Mouse (Mus musculus): ENCODE results near the gene Hnrnph1. TPM values are rescaled to one million over a fixed set of nuclear protein-coding genes. Genes with fewer than 3 reads are reported as not detected.

Gene Hnrnph1
- polyA plus RNA-seq, 1 experiment from 2014 or later: 241 TPM

- Histone ChIP-seq H3K4me1 (ENCODE audit: control insufficient read depth in 2 of 2, insufficient read depth in 2 of 2, low read length in 2 of 2) (no peaks in the 10 kb centered on the region), H3K4me2 (ENCODE audit: low read length) (no peak overlapping the region), H3K9ac (ENCODE audit: low read length) (no peak overlapping the region), H3K9me3 (ENCODE audit: control insufficient read depth, low read length) (no peaks in the 10 kb centered on the region), H3K27me3 (ENCODE audit: control insufficient read depth, insufficient read depth, low read length) (0 out of 2 replicates have a peak, but pooled peaks cover 4% of the 10 kb centered on the region), H3K36me3 (ENCODE audit: control insufficient read depth, insufficient read depth, low read length) (no peaks in the 10 kb centered on the region), H3K4me3 (ENCODE audit: control insufficient read depth in 1 of 2, insufficient read depth in 1 of 2, low read depth in 1 of 2, low read length in 2 of 2) (no peak overlapping the region), H3K27ac (replicated peaks in 1 of 2; ENCODE audit: control insufficient read depth in 1 of 2, insufficient read depth in 1 of 2, low read depth in 2 of 2, low read length in 2 of 2) (no peak overlapping the region)
- 5% methylated on average over 4 of the region's 4 CpGs for WGBS
- no peak for ATAC-seq (ENCODE audit: insufficient number of reproducible peaks, insufficient read depth, low FRiP score, low read depth)
These were observed 12.2 kb upstream of the Hnrnph1 start for GRCm38 (mm10) chr11:50364548-50364947.

GRCm38 (mm10) chr11:50365322-50365721 lies 11.5 kb upstream of the Hnrnph1 start:
- no peaks in the 10 kb centered on the region for H3K4me1 ChIP-seq (ENCODE audit: control insufficient read depth in 2 of 2, insufficient read depth in 2 of 2, low read length in 2 of 2)
- H3K9me3 ChIP-seq (ENCODE audit: control insufficient read depth, low read length): no peaks in the 10 kb centered on the region
- no peak for ATAC-seq (ENCODE audit: insufficient number of reproducible peaks, insufficient read depth, low FRiP score, low read depth)
- no peaks in the 10 kb centered on the region for H3K36me3 ChIP-seq (ENCODE audit: control insufficient read depth, insufficient read depth, low read length)
- no peak overlapping the region for H3K4me2 ChIP-seq (ENCODE audit: low read length)
- H3K9ac ChIP-seq (ENCODE audit: low read length): no peak overlapping the region
- H3K4me3 ChIP-seq (ENCODE audit: control insufficient read depth in 1 of 2, insufficient read depth in 1 of 2, low read depth in 1 of 2, low read length in 2 of 2): no peak overlapping the region
- H3K27ac ChIP-seq (replicated peaks in 1 of 2; ENCODE audit: control insufficient read depth in 1 of 2, insufficient read depth in 1 of 2, low read depth in 2 of 2, low read length in 2 of 2): no peak overlapping the region
- 0 out of 2 replicates have a peak, but pooled peaks cover 4% of the 10 kb centered on the region for H3K27me3 ChIP-seq (ENCODE audit: control insufficient read depth, insufficient read depth, low read length)

GRCm38 (mm10) chr11:50367531-50367930 lies 9.3 kb upstream of the Hnrnph1 start:
- Histone ChIP-seq H3K27me3 (ENCODE audit: control insufficient read depth, insufficient read depth, low read length) (no peaks in the 10 kb centered on the region), H3K4me1 (ENCODE audit: control insufficient read depth in 2 of 2, insufficient read depth in 2 of 2, low read length in 2 of 2) (peaks cover 0 to 4% of the 10 kb centered on the region in 2 experiments; a peak in 2 of 4 replicates), H3K4me3 (ENCODE audit: control insufficient read depth in 1 of 2, insufficient read depth in 1 of 2, low read depth in 1 of 2, low read length in 2 of 2) (no peak overlapping the region), H3K4me2 (ENCODE audit: low read length) (no peak overlapping the region), H3K9ac (ENCODE audit: low read length) (no peak overlapping the region), H3K27ac (replicated peaks in 1 of 2; ENCODE audit: control insufficient read depth in 1 of 2, insufficient read depth in 1 of 2, low read depth in 2 of 2, low read length in 2 of 2) (no peak overlapping the region), H3K36me3 (ENCODE audit: control insufficient read depth, insufficient read depth, low read length) (no peaks in the 10 kb centered on the region), H3K9me3 (ENCODE audit: control insufficient read depth, low read length) (no peaks in the 10 kb centered on the region)
- WGBS: 87% methylated on average over 9 of the region's 9 CpGs
- ATAC-seq (ENCODE audit: insufficient number of reproducible peaks, insufficient read depth, low FRiP score, low read depth): no peak

- H3K36me3 ChIP-seq (ENCODE audit: control insufficient read depth, insufficient read depth, low read length): no peaks in the 10 kb centered on the region
- no peak overlapping the region for H3K4me3 ChIP-seq (ENCODE audit: control insufficient read depth in 1 of 2, insufficient read depth in 1 of 2, low read depth in 1 of 2, low read length in 2 of 2)
- WGBS: 86% methylated on average over 5 of the region's 5 CpGs
- peaks cover 0 to 4% of the 10 kb centered on the region in 2 experiments; a peak in 2 of 4 replicates for H3K4me1 ChIP-seq (ENCODE audit: control insufficient read depth in 2 of 2, insufficient read depth in 2 of 2, low read length in 2 of 2)
- H3K27me3 ChIP-seq (ENCODE audit: control insufficient read depth, insufficient read depth, low read length): no peaks in the 10 kb centered on the region
- no peak overlapping the region for H3K27ac ChIP-seq (replicated peaks in 1 of 2; ENCODE audit: control insufficient read depth in 1 of 2, insufficient read depth in 1 of 2, low read depth in 2 of 2, low read length in 2 of 2)
- no peak overlapping the region for H3K4me2 ChIP-seq (ENCODE audit: low read length)
- no peak for ATAC-seq (ENCODE audit: insufficient number of reproducible peaks, insufficient read depth, low FRiP score, low read depth)
- no peak overlapping the region for H3K9ac ChIP-seq (ENCODE audit: low read length)
- H3K9me3 ChIP-seq (ENCODE audit: control insufficient read depth, low read length): no peaks in the 10 kb centered on the region
These were observed 7.4 kb upstream of the Hnrnph1 start for GRCm38 (mm10) chr11:50369360-50369911.

- Histone ChIP-seq H3K9ac (ENCODE audit: low read length) (peak overlapping the region; percentile 79), H3K27ac (replicated peaks in 1 of 2; ENCODE audit: control insufficient read depth in 1 of 2, insufficient read depth in 1 of 2, low read depth in 2 of 2, low read length in 2 of 2) (no peak overlapping the region; a peak in 1 of 4 replicates), H3K27me3 (ENCODE audit: control insufficient read depth, insufficient read depth, low read length) (no peaks in the 10 kb centered on the region), H3K4me3 (ENCODE audit: control insufficient read depth in 1 of 2, insufficient read depth in 1 of 2, low read depth in 1 of 2, low read length in 2 of 2) (peak overlapping the region in 1 of 2 experiments; percentile 44; a peak in 1 of 4 replicates), H3K9me3 (ENCODE audit: control insufficient read depth, low read length) (no peaks in the 10 kb centered on the region), H3K4me1 (ENCODE audit: control insufficient read depth in 2 of 2, insufficient read depth in 2 of 2, low read length in 2 of 2) (peaks cover 2 to 4% of the 10 kb centered on the region in 2 experiments), H3K36me3 (ENCODE audit: control insufficient read depth, insufficient read depth, low read length) (no peaks in the 10 kb centered on the region), H3K4me2 (ENCODE audit: low read length) (peak overlapping the region; percentile 76)
- no peak for ATAC-seq (ENCODE audit: insufficient number of reproducible peaks, insufficient read depth, low FRiP score, low read depth)
- WGBS: 64% methylated on average over 4 of the region's 4 CpGs
These were observed 5.8 kb upstream of the Hnrnph1 start for GRCm38 (mm10) chr11:50370969-50371368.

- Histone ChIP-seq H3K9ac (ENCODE audit: low read length) (peak overlapping the region; percentile 79), H3K27ac (replicated peaks in 1 of 2; ENCODE audit: control insufficient read depth in 1 of 2, insufficient read depth in 1 of 2, low read depth in 2 of 2, low read length in 2 of 2) (peak overlapping the region in 1 of 2 experiments; percentile 78; a peak in 3 of 4 replicates), H3K27me3 (ENCODE audit: control insufficient read depth, insufficient read depth, low read length) (no peaks in the 10 kb centered on the region), H3K4me2 (ENCODE audit: low read length) (peak overlapping the region; percentile 76), H3K4me3 (ENCODE audit: control insufficient read depth in 1 of 2, insufficient read depth in 1 of 2, low read depth in 1 of 2, low read length in 2 of 2) (peak overlapping the region; percentile 44 to 70), H3K36me3 (ENCODE audit: control insufficient read depth, insufficient read depth, low read length) (no peaks in the 10 kb centered on the region), H3K4me1 (ENCODE audit: control insufficient read depth in 2 of 2, insufficient read depth in 2 of 2, low read length in 2 of 2) (peaks cover 6 to 7% of the 10 kb centered on the region in 2 experiments), H3K9me3 (ENCODE audit: control insufficient read depth, low read length) (no peaks in the 10 kb centered on the region)
- no peak for ATAC-seq (ENCODE audit: insufficient number of reproducible peaks, insufficient read depth, low FRiP score, low read depth)
- 2% methylated on average over 18 of the region's 18 CpGs for WGBS
These were observed 5.4 kb upstream of the Hnrnph1 start for GRCm38 (mm10) chr11:50371399-50371841.

GRCm38 (mm10) chr11:50371911-50372310 lies 4.9 kb upstream of the Hnrnph1 start:
- Histone ChIP-seq H3K4me1 (ENCODE audit: control insufficient read depth in 2 of 2, insufficient read depth in 2 of 2, low read length in 2 of 2) (peaks cover 8 to 9% of the 10 kb centered on the region in 2 experiments), H3K9me3 (ENCODE audit: control insufficient read depth, low read length) (no peaks in the 10 kb centered on the region), H3K36me3 (ENCODE audit: control insufficient read depth, insufficient read depth, low read length) (no peaks in the 10 kb centered on the region), H3K9ac (ENCODE audit: low read length) (no peak overlapping the region), H3K4me2 (ENCODE audit: low read length) (peak overlapping the region; percentile 76), H3K27me3 (ENCODE audit: control insufficient read depth, insufficient read depth, low read length) (no peaks in the 10 kb centered on the region), H3K27ac (replicated peaks in 1 of 2; ENCODE audit: control insufficient read depth in 1 of 2, insufficient read depth in 1 of 2, low read depth in 2 of 2, low read length in 2 of 2) (no peak overlapping the region), H3K4me3 (ENCODE audit: control insufficient read depth in 1 of 2, insufficient read depth in 1 of 2, low read depth in 1 of 2, low read length in 2 of 2) (no peak overlapping the region)
- no peak for ATAC-seq (ENCODE audit: insufficient number of reproducible peaks, insufficient read depth, low FRiP score, low read depth)
- 93% methylated on average over 1 of the region's 1 CpGs for WGBS

GRCm38 (mm10) chr11:50373086-50373485 lies 3.7 kb upstream of the Hnrnph1 start:
- Histone ChIP-seq H3K27ac (replicated peaks in 1 of 2; ENCODE audit: control insufficient read depth in 1 of 2, insufficient read depth in 1 of 2, low read depth in 2 of 2, low read length in 2 of 2) (no peak overlapping the region), H3K4me1 (ENCODE audit: control insufficient read depth in 2 of 2, insufficient read depth in 2 of 2, low read length in 2 of 2) (peaks cover 8 to 9% of the 10 kb centered on the region in 2 experiments), H3K4me2 (ENCODE audit: low read length) (no peak overlapping the region), H3K9ac (ENCODE audit: low read length) (no peak overlapping the region), H3K36me3 (ENCODE audit: control insufficient read depth, insufficient read depth, low read length) (no peaks in the 10 kb centered on the region), H3K27me3 (ENCODE audit: control insufficient read depth, insufficient read depth, low read length) (no peaks in the 10 kb centered on the region), H3K9me3 (ENCODE audit: control insufficient read depth, low read length) (no peaks in the 10 kb centered on the region), H3K4me3 (ENCODE audit: control insufficient read depth in 1 of 2, insufficient read depth in 1 of 2, low read depth in 1 of 2, low read length in 2 of 2) (no peak overlapping the region)
- ATAC-seq (ENCODE audit: insufficient number of reproducible peaks, insufficient read depth, low FRiP score, low read depth): no peak
